Mouse (Mus musculus): ENCODE measurements around the gene Tmed11. TPM values are rescaled to one million over a fixed set of nuclear protein-coding genes. Genes with fewer than 3 reads are reported as not detected.
"Not testable (repeated sequence)": the region's sequence is repeated elsewhere in the genome, so short reads cannot be mapped to it uniquely, and the experiment has no call there.

The Tmed11 gene
- polyA plus RNA-seq, 1 experiment from 2014 or later: not detected

DNA sequence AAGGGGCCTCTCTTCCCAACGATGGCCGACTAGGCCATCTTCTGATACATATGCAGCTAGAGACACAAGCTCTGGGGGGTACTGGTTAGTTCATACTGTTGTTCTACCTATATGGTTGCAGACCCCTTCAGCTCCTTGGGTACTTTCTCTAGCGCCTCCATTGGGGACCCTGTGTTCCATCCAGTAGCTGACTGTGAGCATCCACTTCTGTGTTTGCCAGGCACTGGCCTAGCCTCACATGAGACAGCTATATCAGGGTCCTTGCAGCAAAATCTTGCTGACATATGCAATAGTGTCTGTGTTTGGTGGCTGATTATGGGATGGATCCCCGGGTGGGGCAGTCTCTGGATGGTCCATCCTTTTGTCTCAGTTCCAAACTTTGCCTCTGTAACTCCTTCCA, 43.9 kb downstream of the Tmed11 start:
- ATAC-seq (ENCODE audit: low FRiP score); H3K9me3 ChIP-seq (ENCODE audit: control insufficient read depth, low read length); H3K4me3 ChIP-seq (ENCODE audit: low read depth, low read length); DNase-seq (ENCODE audit: low spot score); H3K4me2 ChIP-seq (replicated peaks; ENCODE audit: low read depth, low read length); H3K36me3 ChIP-seq (ENCODE audit: control insufficient read depth, insufficient read depth, low read length); H3K4me1 ChIP-seq (replicated peaks; ENCODE audit: control insufficient read depth, insufficient read depth, low read length); H3K27me3 ChIP-seq (ENCODE audit: control insufficient read depth, insufficient read depth, low read length); H3K9ac ChIP-seq (ENCODE audit: low read depth, low read length); H3K27ac ChIP-seq (ENCODE audit: low read depth, low read length): not testable (repeated sequence)
- WGBS: 81% methylated on average over 4 of the region's 4 CpGs

GRCm38 (mm10) chr5:108750328-108751210, 44.6 kb downstream of the Tmed11 start:
- H3K27ac ChIP-seq (ENCODE audit: low read depth, low read length): no peak overlapping the region
- no peak overlapping the region for H3K4me2 ChIP-seq (replicated peaks; ENCODE audit: low read depth, low read length)
- no peaks in the 10 kb centered on the region for H3K27me3 ChIP-seq (ENCODE audit: control insufficient read depth, insufficient read depth, low read length)
- ATAC-seq (ENCODE audit: low FRiP score) (no peak), DNase-seq (ENCODE audit: low spot score) (no peak)
- H3K4me1 ChIP-seq (replicated peaks; ENCODE audit: control insufficient read depth, insufficient read depth, low read length): no peaks in the 10 kb centered on the region
- WGBS: 79% methylated on average over 5 of the region's 5 CpGs
- H3K9ac ChIP-seq (ENCODE audit: low read depth, low read length): no peak overlapping the region
- H3K36me3 ChIP-seq (ENCODE audit: control insufficient read depth, insufficient read depth, low read length): no peaks in the 10 kb centered on the region
- no peaks in the 10 kb centered on the region for H3K9me3 ChIP-seq (ENCODE audit: control insufficient read depth, low read length)
- no peak overlapping the region for H3K4me3 ChIP-seq (ENCODE audit: low read depth, low read length)

GRCm38 (mm10) chr5:108744629-108745028, 50.5 kb downstream of the Tmed11 start:
- ATAC-seq (ENCODE audit: low FRiP score) (no peak), DNase-seq (ENCODE audit: low spot score) (no peak)
- Histone ChIP-seq H3K27me3 (ENCODE audit: control insufficient read depth, insufficient read depth, low read length) (no peaks in the 10 kb centered on the region), H3K4me1 (replicated peaks; ENCODE audit: control insufficient read depth, insufficient read depth, low read length) (no peaks in the 10 kb centered on the region), H3K4me2 (replicated peaks; ENCODE audit: low read depth, low read length) (no peak overlapping the region), H3K27ac (ENCODE audit: low read depth, low read length) (no peak overlapping the region), H3K36me3 (ENCODE audit: control insufficient read depth, insufficient read depth, low read length) (no peaks in the 10 kb centered on the region), H3K9me3 (ENCODE audit: control insufficient read depth, low read length) (no peaks in the 10 kb centered on the region), H3K4me3 (ENCODE audit: low read depth, low read length) (no peak overlapping the region), H3K9ac (ENCODE audit: low read depth, low read length) (no peak overlapping the region)
- WGBS: 82% methylated on average over 3 of the region's 3 CpGs

DNA sequence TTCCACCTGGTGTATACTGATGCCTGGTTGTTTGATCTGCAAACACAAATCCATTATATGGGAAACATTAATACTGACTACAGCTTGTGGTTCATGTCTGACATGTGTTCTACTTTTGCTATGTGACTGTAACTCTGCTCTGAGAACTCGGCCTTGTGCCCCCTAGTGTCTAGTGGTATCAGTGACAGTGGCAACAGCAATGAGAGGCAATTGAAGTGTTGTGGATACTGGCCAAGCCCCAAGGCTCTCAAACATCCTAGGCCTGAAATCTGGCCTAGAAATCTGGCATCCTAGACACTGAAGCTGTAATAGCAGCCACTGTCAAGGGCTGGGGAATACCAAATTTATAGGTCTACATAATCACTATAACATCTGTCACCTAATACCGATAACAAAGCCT, 51.3 kb downstream of the Tmed11 start:
- H3K4me1 ChIP-seq (replicated peaks; ENCODE audit: control insufficient read depth, insufficient read depth, low read length): no peaks in the 10 kb centered on the region
- H3K4me3 ChIP-seq (ENCODE audit: low read depth, low read length): no peak overlapping the region
- no peaks in the 10 kb centered on the region for H3K27me3 ChIP-seq (ENCODE audit: control insufficient read depth, insufficient read depth, low read length)
- H3K9me3 ChIP-seq (ENCODE audit: control insufficient read depth, low read length): no peaks in the 10 kb centered on the region
- WGBS: 66% methylated on average over 2 of the region's 2 CpGs
- DNase-seq (ENCODE audit: low spot score) (no peak), ATAC-seq (ENCODE audit: low FRiP score) (no peak)
- H3K9ac ChIP-seq (ENCODE audit: low read depth, low read length): no peak overlapping the region
- H3K36me3 ChIP-seq (ENCODE audit: control insufficient read depth, insufficient read depth, low read length): no peaks in the 10 kb centered on the region
- H3K4me2 ChIP-seq (replicated peaks; ENCODE audit: low read depth, low read length): no peak overlapping the region
- H3K27ac ChIP-seq (ENCODE audit: low read depth, low read length): no peak overlapping the region

GRCm38 (mm10) chr5:108742596-108742995, 52.6 kb downstream of the Tmed11 start:
- WGBS: 72% methylated on average over 2 of the region's 2 CpGs
- no peak for ATAC-seq (ENCODE audit: low FRiP score)
- no peaks in the 10 kb centered on the region for H3K27me3 ChIP-seq (ENCODE audit: control insufficient read depth, insufficient read depth, low read length)

DNA sequence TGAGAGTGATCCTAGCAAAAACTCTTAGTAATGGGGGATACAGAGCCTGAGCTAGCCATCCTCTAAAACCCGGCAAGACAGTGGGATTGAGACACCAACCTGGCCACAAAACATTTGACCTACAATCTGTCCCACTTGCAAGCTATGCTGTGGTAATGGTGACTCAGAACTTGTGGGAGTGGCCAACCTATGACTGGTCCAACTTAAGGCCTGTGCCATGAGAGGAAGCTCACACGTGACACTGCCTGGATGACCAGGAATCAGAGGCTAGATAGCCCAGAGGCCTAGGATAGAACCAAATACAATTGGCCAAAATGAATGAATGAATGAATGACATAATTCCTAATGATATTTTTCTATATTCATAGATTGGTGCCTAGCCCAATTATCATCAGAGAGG, 53.3 kb downstream of the Tmed11 start:
- Histone ChIP-seq H3K4me1 (replicated peaks; ENCODE audit: control insufficient read depth, insufficient read depth, low read length) (no peaks in the 10 kb centered on the region), H3K9ac (ENCODE audit: low read depth, low read length) (no peak overlapping the region), H3K27me3 (ENCODE audit: control insufficient read depth, insufficient read depth, low read length) (no peaks in the 10 kb centered on the region), H3K27ac (ENCODE audit: low read depth, low read length) (no peak overlapping the region), H3K9me3 (ENCODE audit: control insufficient read depth, low read length) (no peaks in the 10 kb centered on the region), H3K4me2 (replicated peaks; ENCODE audit: low read depth, low read length) (no peak overlapping the region), H3K36me3 (ENCODE audit: control insufficient read depth, insufficient read depth, low read length) (no peaks in the 10 kb centered on the region), H3K4me3 (ENCODE audit: low read depth, low read length) (no peak overlapping the region)
- DNase-seq (ENCODE audit: low spot score) (no peak), ATAC-seq (ENCODE audit: low FRiP score) (no peak)
- WGBS: 81% methylated on average over 2 of the region's 2 CpGs

More at GRCm38 (mm10) chr5:108742596-108742995, 52.6 kb downstream of the Tmed11 start:
- Histone ChIP-seq H3K4me3 (ENCODE audit: low read depth, low read length) (no peak overlapping the region), H3K9ac (ENCODE audit: low read depth, low read length) (no peak overlapping the region), H3K27ac (ENCODE audit: low read depth, low read length) (no peak overlapping the region), H3K36me3 (ENCODE audit: control insufficient read depth, insufficient read depth, low read length) (no peaks in the 10 kb centered on the region), H3K4me2 (replicated peaks; ENCODE audit: low read depth, low read length) (no peak overlapping the region), H3K9me3 (ENCODE audit: control insufficient read depth, low read length) (no peaks in the 10 kb centered on the region), H3K4me1 (replicated peaks; ENCODE audit: control insufficient read depth, insufficient read depth, low read length) (no peaks in the 10 kb centered on the region)
- DNase-seq (ENCODE audit: low spot score): no peak

DNA sequence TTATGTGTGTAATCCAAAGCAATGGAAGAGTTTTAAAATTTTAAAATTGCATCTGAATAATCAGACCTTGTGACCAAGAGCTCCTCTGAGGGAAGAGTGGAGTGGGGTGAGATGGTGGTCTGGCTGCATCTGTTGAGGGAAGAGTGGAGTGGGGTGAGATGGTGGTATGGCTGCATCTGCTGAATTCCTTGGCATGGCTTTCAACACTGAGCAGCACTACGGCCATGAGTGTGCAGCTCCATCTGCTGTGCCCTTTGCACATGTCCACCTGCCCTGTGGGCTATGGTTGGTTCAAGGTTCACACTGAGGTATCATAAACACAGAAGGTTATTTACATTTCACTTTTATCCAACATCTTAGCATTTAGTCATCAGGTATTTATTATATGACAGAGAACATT, 67.7 kb downstream of the Tmed11 start:
- H3K4me2 ChIP-seq (replicated peaks; ENCODE audit: low read depth, low read length): no peak overlapping the region
- no peak for DNase-seq (ENCODE audit: low spot score)
- H3K4me1 ChIP-seq (replicated peaks; ENCODE audit: control insufficient read depth, insufficient read depth, low read length): no peaks in the 10 kb centered on the region
- H3K27me3 ChIP-seq (ENCODE audit: control insufficient read depth, insufficient read depth, low read length): no peaks in the 10 kb centered on the region
- ATAC-seq (ENCODE audit: low FRiP score): no peak
- no peak overlapping the region for H3K27ac ChIP-seq (ENCODE audit: low read depth, low read length)
- H3K9ac ChIP-seq (ENCODE audit: low read depth, low read length): no peak overlapping the region
- WGBS: 100% methylated on average over 1 of the region's 1 CpGs
- H3K36me3 ChIP-seq (ENCODE audit: control insufficient read depth, insufficient read depth, low read length): no peaks in the 10 kb centered on the region
- H3K9me3 ChIP-seq (ENCODE audit: control insufficient read depth, low read length): no peaks in the 10 kb centered on the region
- no peak overlapping the region for H3K4me3 ChIP-seq (ENCODE audit: low read depth, low read length)

Other genes starting within 250 kb of the Tmed11 start
- gene Cplx1, start 245.3 kb downstream of the Tmed11 start, polyA plus RNA-seq (2014; fragmentation: Nextera tagmentation; extraction: Ambion mirVana): 13.7 and 15.2 TPM in 2 replicates
- 40.8 and 45.7 TPM in 2 replicates for gene Gak, start 165.6 kb downstream of the Tmed11 start, polyA plus RNA-seq (2014; fragmentation: Nextera tagmentation; extraction: Ambion mirVana)
- 20.4 and 22.3 TPM in 2 replicates for gene Tmem175, start 165.6 kb downstream of the Tmed11 start, polyA plus RNA-seq (2014; fragmentation: Nextera tagmentation; extraction: Ambion mirVana)
- gene Idua, start 135.0 kb downstream of the Tmed11 start, polyA plus RNA-seq (2014; fragmentation: Nextera tagmentation; extraction: Ambion mirVana): 8.7 and 9.4 TPM in 2 replicates
- gene Dgkq, start 125.7 kb downstream of the Tmed11 start, polyA plus RNA-seq (2014; fragmentation: Nextera tagmentation; extraction: Ambion mirVana): 8.2 and 9.5 TPM in 2 replicates
- 0.48 and 0.91 TPM in 2 replicates for gene Slc26a1, start 119.8 kb downstream of the Tmed11 start, polyA plus RNA-seq (2014; fragmentation: Nextera tagmentation; extraction: Ambion mirVana)
- gene Fgfrl1, start 103.0 kb downstream of the Tmed11 start, polyA plus RNA-seq (2014; fragmentation: Nextera tagmentation; extraction: Ambion mirVana): 11.9 and 13.6 TPM in 2 replicates
- 1.1 and 1.4 TPM in 2 replicates for gene Rnf212, start 20.4 kb downstream of the Tmed11 start, polyA plus RNA-seq (2014; fragmentation: Nextera tagmentation; extraction: Ambion mirVana)
- gene Vmn2r8, start 13.5 kb upstream of the Tmed11 start, polyA plus RNA-seq (2014; fragmentation: Nextera tagmentation; extraction: Ambion mirVana): not detected in 2 replicates
- gene Vmn2r9, start 57.2 kb upstream of the Tmed11 start, polyA plus RNA-seq (2014; fragmentation: Nextera tagmentation; extraction: Ambion mirVana): not detected in 2 replicates
- gene Vmn2r10, start 211.2 kb upstream of the Tmed11 start, polyA plus RNA-seq (2014; fragmentation: Nextera tagmentation; extraction: Ambion mirVana): not detected in 2 replicates

Data from hindbrain, embryonic 11.5 days (tissue).